Mouse (Mus musculus) brain, embryonic 18.5 days (tissue): Measurements from ENCODE around the gene Tmem205.

ENCODE experiments used
- DNase-seq: peaks from one replicate; pipeline ENCODE4 v3.0.0-alpha.2; 2012; ENCODE audit warnings: low read depth, low spot score

Tmem205 gene

DNA sequence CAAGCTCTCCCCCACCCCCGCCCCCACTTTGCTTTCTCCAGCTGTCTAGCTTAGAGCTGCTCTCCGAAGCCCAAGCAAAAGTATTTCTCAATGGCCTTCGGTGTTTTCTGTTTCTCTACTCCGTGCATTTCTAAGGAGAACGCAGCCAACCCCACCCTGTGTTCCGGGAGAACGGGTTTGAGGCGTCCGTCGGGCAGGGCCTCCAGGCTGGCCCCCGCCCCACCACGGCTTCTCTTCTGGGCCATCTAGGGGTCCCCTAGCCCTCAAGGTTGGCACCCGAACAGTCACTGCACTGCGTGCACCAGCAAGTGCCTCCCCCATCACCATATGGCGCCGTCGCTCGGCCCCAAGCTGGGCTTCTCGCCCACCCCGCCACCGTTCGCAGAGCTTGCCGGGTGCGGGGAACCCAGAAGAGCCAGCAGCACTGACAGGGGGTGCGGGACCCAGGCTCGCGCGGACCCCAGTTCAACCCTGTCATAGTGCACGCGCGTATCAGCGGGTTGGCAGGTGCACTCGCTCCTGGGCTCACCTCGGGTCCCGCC is 9.8 kb downstream of the Tmem205 start:
- DNase-seq, result peak; percentile 30

GRCm38 (mm10) chr9:21916851-21917492 is 10.4 kb downstream of the Tmem205 start:
- DNase-seq, result no peak

- no peak for DNase-seq
Measured at GRCm38 (mm10) chr9:21909474-21910223, 17.7 kb downstream of the Tmem205 start.

GRCm38 (mm10) chr9:21908216-21908615 is 19.1 kb downstream of the Tmem205 start:
- no peak for DNase-seq

GRCm38 (mm10) chr9:21904031-21904430 is 23.3 kb downstream of the Tmem205 start:
- no peak for DNase-seq

- DNase-seq, result peak; percentile 77
Measured at GRCm38 (mm10) chr9:21901223-21901820, 26.0 kb downstream of the Tmem205 start.

DNA sequence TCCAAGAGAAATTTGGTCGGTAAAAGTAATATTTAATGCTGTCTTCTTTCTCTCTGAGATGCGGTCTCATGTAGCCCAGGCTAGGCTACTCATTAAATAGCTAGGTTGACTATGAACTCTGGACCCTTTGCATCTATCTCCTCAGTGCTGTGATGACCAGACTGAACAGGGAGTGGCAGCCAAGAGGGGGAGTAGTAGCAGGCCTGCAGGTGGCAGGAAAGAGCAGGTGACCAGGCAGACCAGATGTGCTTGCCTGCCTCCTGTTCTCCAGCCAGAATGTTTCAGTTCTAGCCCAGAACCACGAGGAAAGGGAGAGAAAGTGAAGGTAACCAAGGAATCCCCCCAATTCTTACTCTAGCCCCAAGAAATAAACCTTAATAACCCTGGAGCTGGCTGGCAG is 38.1 kb downstream of the Tmem205 start:
- no peak for DNase-seq

DNA sequence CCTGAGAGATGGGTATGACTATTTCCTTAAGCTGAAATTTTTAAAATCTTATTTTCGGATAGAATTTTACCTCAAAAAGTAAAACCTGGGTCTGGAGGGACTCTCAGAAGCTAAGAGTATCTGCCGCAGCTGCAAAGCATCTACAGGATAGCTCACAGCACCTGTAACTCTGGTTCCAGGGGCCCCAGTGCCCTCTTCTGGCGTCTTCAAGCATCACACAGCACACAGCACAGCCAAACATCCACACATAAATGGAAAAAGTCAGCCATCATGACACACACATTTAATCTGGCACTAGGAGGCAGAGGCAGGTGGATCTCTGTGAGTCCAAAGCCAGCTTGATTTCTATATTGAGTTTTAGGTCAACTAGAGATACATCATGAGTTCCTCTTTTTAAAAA is 50.8 kb downstream of the Tmem205 start:
- DNase-seq, result no peak

DNA sequence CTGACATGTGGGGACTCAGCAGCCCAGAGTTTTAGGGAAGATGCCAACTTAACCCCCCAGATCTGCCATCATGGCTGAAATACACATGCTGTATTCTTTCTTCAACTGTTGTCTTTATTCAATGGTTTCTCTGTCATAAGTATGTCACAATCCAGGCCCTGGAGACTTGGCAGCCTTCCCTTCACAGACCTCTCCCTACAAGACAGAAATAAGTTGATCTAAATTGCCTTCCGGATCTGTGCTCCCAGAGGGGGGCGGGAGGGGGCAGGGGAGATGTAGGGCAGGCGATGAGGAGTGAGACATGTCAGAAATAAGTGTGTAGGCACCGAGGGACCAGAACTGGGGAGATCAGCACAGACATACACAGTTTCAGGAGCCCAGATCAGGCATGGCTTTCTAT is 55.2 kb downstream of the Tmem205 start:
- DNase-seq, result no peak
